Mouse (Mus musculus) embryonic facial prominence, embryonic 13.5 days (tissue): ENCODE measurements around the gene Nip7. TPM values are rescaled to one million over a fixed set of nuclear protein-coding genes. Genes with fewer than 3 reads are reported as not detected.

ENCODE experiments used
- ATAC-seq: fragments of 200-750 bp; cut with Nextera tagmentation; 2 replicates; pipeline ENCODE4 v1.8.0; 2017; ENCODE audit warnings: low read depth; ENCODE audit not compliant: insufficient number of reproducible peaks, insufficient read depth, low FRiP score, low TSS enrichment
- H3K27ac ChIP-seq: fragments of 300-500 bp; sonication (generic); 2 replicates; pipeline ENCODE4 v1.5.1; 2015; ENCODE audit warnings: moderate library complexity, mild to moderate bottlenecking, inconsistent platforms
- H3K27me3 ChIP-seq: fragments of 300-500 bp; sonication (generic); 2 replicates; pipeline ENCODE4 v1.6.1; 2015; ENCODE audit warnings: mild to moderate bottlenecking, inconsistent platforms
- H3K36me3 ChIP-seq: fragments of 300-500 bp; sonication (generic); 2 replicates; pipeline ENCODE4 v1.6.1; 2015; ENCODE audit warnings: mild to moderate bottlenecking, inconsistent platforms
- H3K4me1 ChIP-seq: fragments of 300-500 bp; sonication (generic); 2 replicates; pipeline ENCODE4 v1.6.1; 2015; ENCODE audit warnings: inconsistent platforms
- H3K4me2 ChIP-seq: fragments of 300-500 bp; sonication (generic); 2 replicates; pipeline ENCODE4 v1.6.1; 2015; ENCODE audit warnings: moderate library complexity, mild to moderate bottlenecking, inconsistent platforms
- H3K4me3 ChIP-seq: fragments of 300-500 bp; sonication (generic); 2 replicates; pipeline ENCODE4 v1.5.1; 2015; ENCODE audit warnings: mild to moderate bottlenecking, inconsistent platforms
- H3K9ac ChIP-seq: fragments of 300-500 bp; sonication (generic); 2 replicates; pipeline ENCODE4 v1.6.1; 2015; ENCODE audit warnings: mild to moderate bottlenecking, inconsistent platforms
- H3K9me3 ChIP-seq: fragments of 300-500 bp; sonication (generic); 2 replicates; pipeline ENCODE4 v1.6.1; 2016; ENCODE audit warnings: inconsistent platforms
- WGBS: fragments of 180-500 bp; shearing (Covaris S2); methylation state at CpG from one replicate; pipeline ENCODE4 v1.1.7; 2015; ENCODE audit warnings: mixed read lengths; 5-methylcytosine and 5-hydroxymethylcytosine counted together
- polyA plus RNA-seq: library from polyadenylated mRNA; unstranded; fragments of >200 nt; fragmentation: Nextera tagmentation; extraction: Ambion mirVana; gene quantifications from 2 replicates; pipeline ENCODE4 v1.2.1, GENCODE M21; 2015

Gene Nip7
- polyA plus RNA-seq, 1 experiment from 2014 or later = 109 TPM

DNA sequence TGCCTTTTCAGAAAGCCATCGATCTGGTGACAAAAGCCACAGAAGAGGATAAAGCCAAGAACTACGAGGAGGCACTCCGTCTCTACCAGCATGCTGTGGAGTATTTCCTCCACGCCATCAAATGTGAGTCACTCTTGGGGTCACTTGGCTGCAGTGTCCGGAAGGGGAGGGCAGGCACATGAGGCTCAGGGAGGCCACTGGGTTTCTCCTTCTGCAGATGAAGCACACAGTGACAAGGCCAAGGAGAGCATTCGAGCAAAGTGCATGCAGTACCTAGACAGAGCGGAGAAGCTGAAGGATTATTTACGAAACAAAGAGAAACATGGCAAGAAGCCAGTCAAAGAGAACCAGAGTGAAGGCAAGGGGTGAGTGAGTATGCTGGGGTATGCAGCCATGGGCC is 20.1 kb upstream of the Nip7 start:
- Histone ChIP-seq H3K27me3 (no peaks in the 10 kb centered on the region), H3K9me3 (no peaks in the 10 kb centered on the region), H3K27ac (no peak overlapping the region), H3K4me1 (peaks cover 17% of the 10 kb centered on the region), H3K9ac (no peak overlapping the region), H3K4me3 (no peak overlapping the region), H3K4me2 (no peak overlapping the region), H3K36me3 (peaks cover 57% of the 10 kb centered on the region)
- no peak for ATAC-seq
- 89% methylated on average over 8 of the region's 8 CpGs for WGBS

GRCm38 (mm10) chr8:107040632-107041031 is 16.0 kb upstream of the Nip7 start:
- WGBS = 83% methylated on average over 7 of the region's 7 CpGs
- Histone ChIP-seq H3K36me3 (peaks cover 89% of the 10 kb centered on the region), H3K9ac (no peak overlapping the region), H3K4me2 (no peak overlapping the region), H3K27ac (no peak overlapping the region), H3K9me3 (no peaks in the 10 kb centered on the region), H3K4me1 (no peaks in the 10 kb centered on the region), H3K4me3 (no peak overlapping the region), H3K27me3 (no peaks in the 10 kb centered on the region)
- ATAC-seq = no peak

- Histone ChIP-seq H3K36me3 (peaks cover 82% of the 10 kb centered on the region), H3K9ac (0 out of 2 replicates have a peak overlapping the region, but pooled peaks have one; percentile 21), H3K4me2 (no peak overlapping the region), H3K9me3 (no peaks in the 10 kb centered on the region), H3K27me3 (no peaks in the 10 kb centered on the region), H3K4me3 (no peak overlapping the region), H3K4me1 (peaks cover 17% of the 10 kb centered on the region), H3K27ac (no peak overlapping the region)
- WGBS = 90% methylated on average over 6 of the region's 6 CpGs
- no peak for ATAC-seq
Measured at GRCm38 (mm10) chr8:107045478-107045877, 11.2 kb upstream of the Nip7 start.

- peak overlapping the region; percentile 91; the same call in 1 of the 2 replicates for H3K4me3 ChIP-seq
Measured at GRCm38 (mm10) chr8:107046976-107047375, 9.7 kb upstream of the Nip7 start.

GRCm38 (mm10) chr8:107048061-107048941 is 8.4 kb upstream of the Nip7 start, which contains the start of gene Pdf:
Gene Pdf, minus strand, starts transcription at chr8:107048614.
- Histone ChIP-seq H3K9ac (peak within 1 kb of the TSS; percentile 93), H3K27ac (peak within 1 kb of the TSS; percentile 93), H3K4me1 (peaks cover 17% of the 10 kb centered on the region), H3K4me3 (peak within 1 kb of the TSS; percentile 91), H3K9me3 (no peaks in the 10 kb centered on the region), H3K27me3 (no peaks in the 10 kb centered on the region), H3K36me3 (peaks cover 82% of the 10 kb centered on the region), H3K4me2 (peak within 1 kb of the TSS; percentile 88)
- peak; percentile 73 for ATAC-seq
- under 1% methylated on average over 86 of the region's 87 CpGs for WGBS

More at GRCm38 (mm10) chr8:107046976-107047375, 9.7 kb upstream of the Nip7 start:
- no peak for ATAC-seq
- Histone ChIP-seq H3K9ac (peak overlapping the region; percentile 93; the same call in 1 of the 2 replicates), H3K27ac (no peak overlapping the region), H3K36me3 (peaks cover 82% of the 10 kb centered on the region), H3K4me2 (peak overlapping the region; percentile 88), H3K9me3 (no peaks in the 10 kb centered on the region), H3K4me1 (peaks cover 17% of the 10 kb centered on the region), H3K27me3 (no peaks in the 10 kb centered on the region)
- WGBS = 88% methylated on average over 5 of the region's 5 CpGs

DNA sequence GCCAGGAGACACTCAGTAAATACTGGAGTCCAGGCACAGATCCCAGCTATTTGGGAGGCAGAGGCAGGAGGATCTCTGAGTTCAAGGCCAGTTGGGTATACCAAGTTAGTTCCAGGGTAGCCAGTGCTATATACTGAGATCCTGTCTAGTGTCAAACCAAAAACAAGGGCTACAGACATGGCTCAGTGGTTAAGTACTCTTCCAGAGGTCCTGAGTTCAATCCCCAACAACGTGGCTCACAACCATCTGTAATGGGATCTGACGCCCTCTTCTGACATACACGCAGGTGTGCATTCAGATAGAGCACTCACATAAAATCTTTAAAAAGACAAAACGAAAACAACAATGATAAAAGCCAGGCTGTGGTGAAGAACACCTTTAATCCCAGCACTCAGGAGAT is 7.2 kb upstream of the Nip7 start:
- no peak for ATAC-seq
- Histone ChIP-seq H3K9me3 (no peaks in the 10 kb centered on the region), H3K4me3 (peak overlapping the region; percentile 91), H3K36me3 (peaks cover 82% of the 10 kb centered on the region), H3K4me1 (peaks cover 17% of the 10 kb centered on the region), H3K27ac (no peak overlapping the region), H3K27me3 (no peaks in the 10 kb centered on the region), H3K4me2 (peak overlapping the region; percentile 88), H3K9ac (no peak overlapping the region)
- 91% methylated on average over 4 of the region's 4 CpGs for WGBS

- 97% methylated on average over 8 of the region's 8 CpGs for WGBS
- ATAC-seq = no peak
- no peak overlapping the region for H3K27ac ChIP-seq
- no peaks in the 10 kb centered on the region for H3K9me3 ChIP-seq
- H3K9ac ChIP-seq = no peak overlapping the region
- H3K4me3 ChIP-seq = no peak overlapping the region
- no peak overlapping the region for H3K4me2 ChIP-seq
- no peaks in the 10 kb centered on the region for H3K27me3 ChIP-seq
- H3K4me1 ChIP-seq = peaks cover 27% of the 10 kb centered on the region
- H3K36me3 ChIP-seq = peaks cover 60% of the 10 kb centered on the region
Measured at GRCm38 (mm10) chr8:107052046-107052445, 4.6 kb upstream of the Nip7 start.

DNA sequence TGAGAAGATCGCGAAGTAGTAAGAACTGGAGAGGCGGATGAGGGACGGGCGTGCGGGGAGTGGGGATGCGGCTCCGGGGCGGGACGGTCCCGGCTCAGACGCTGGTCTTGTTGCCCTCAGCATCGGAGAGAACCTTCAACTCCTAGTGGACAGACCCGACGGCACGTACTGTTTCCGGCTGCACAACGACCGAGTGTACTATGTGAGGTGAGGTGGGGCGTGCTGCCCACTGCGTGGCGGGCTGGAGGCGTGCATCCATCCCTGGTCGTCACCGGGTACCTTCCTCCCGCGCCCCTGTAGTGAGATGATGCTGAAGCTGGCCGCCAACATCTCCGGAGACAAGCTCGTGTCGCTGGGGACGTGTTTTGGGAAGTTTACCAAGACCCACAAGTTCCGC is 294 bp downstream of the Nip7 start:
- peaks cover 24% of the 10 kb centered on the region for H3K4me1 ChIP-seq
- peak overlapping the region; percentile 97 for H3K4me2 ChIP-seq
- no peak overlapping the region for H3K27ac ChIP-seq
- peaks cover 50% of the 10 kb centered on the region for H3K36me3 ChIP-seq
- peak overlapping the region; percentile 98 for H3K4me3 ChIP-seq
- peak; percentile 49 for ATAC-seq
- H3K9ac ChIP-seq = peak overlapping the region; percentile 89
- WGBS = under 1% methylated on average over 33 of the region's 33 CpGs
- no peaks in the 10 kb centered on the region for H3K27me3 ChIP-seq
- H3K9me3 ChIP-seq = no peaks in the 10 kb centered on the region

GRCm38 (mm10) chr8:107062613-107063012 is 5.9 kb downstream of the Nip7 start:
- Histone ChIP-seq H3K36me3 (peaks cover 21% of the 10 kb centered on the region), H3K4me3 (no peak overlapping the region), H3K27ac (no peak overlapping the region), H3K27me3 (no peaks in the 10 kb centered on the region), H3K9ac (no peak overlapping the region), H3K4me2 (no peak overlapping the region), H3K9me3 (no peaks in the 10 kb centered on the region), H3K4me1 (peaks cover 9% of the 10 kb centered on the region)
- WGBS = 94% methylated on average over 1 of the region's 1 CpGs
- no peak for ATAC-seq

- 64% methylated on average over 17 of the region's 17 CpGs for WGBS
- H3K27me3 ChIP-seq = no peaks in the 10 kb centered on the region
Measured at GRCm38 (mm10) chr8:107065511-107066496, 9.1 kb downstream of the Nip7 start, which contains the start of gene Tmed6. Gene Tmed6, minus strand, starts transcription at chr8:107065644.

DNA sequence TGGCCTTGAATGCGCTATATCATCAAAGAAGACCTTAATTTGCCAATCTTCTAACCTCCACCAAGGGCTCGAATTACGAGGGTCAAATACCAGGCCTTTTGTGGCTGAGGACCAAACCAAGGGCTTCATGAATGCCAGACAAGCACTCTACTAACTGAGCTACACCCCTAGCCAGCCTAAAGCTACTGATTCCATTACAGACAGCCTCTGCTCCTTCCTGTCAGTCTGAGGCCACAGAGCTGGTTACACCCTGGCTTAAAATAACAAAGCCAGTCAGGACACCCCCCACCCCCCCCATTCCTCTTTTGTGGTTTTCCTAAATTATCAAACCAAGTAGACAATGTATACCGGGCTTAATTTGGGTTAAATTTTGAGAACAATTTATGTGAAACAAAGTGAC is 17.0 kb downstream of the Nip7 start:
- no peak overlapping the region for H3K9ac ChIP-seq
- no peak overlapping the region for H3K27ac ChIP-seq
- no peaks in the 10 kb centered on the region for H3K27me3 ChIP-seq
- H3K4me2 ChIP-seq = no peak overlapping the region
- H3K9me3 ChIP-seq = no peaks in the 10 kb centered on the region
- H3K4me3 ChIP-seq = no peak overlapping the region
- WGBS = 68% methylated on average over 4 of the region's 4 CpGs
- no peak for ATAC-seq
- H3K36me3 ChIP-seq = peaks cover 85% of the 10 kb centered on the region
- H3K4me1 ChIP-seq = peaks cover 3% of the 10 kb centered on the region; the same call in 1 of the 2 replicates

More at GRCm38 (mm10) chr8:107065511-107066496, 9.1 kb downstream of the Nip7 start, which contains the start of gene Tmed6:
- no peak within 1 kb of the TSS for H3K4me2 ChIP-seq
- ATAC-seq = no peak
- no peak within 1 kb of the TSS for H3K9ac ChIP-seq
- no peaks in the 10 kb centered on the region for H3K9me3 ChIP-seq
- peaks cover 18% of the 10 kb centered on the region for H3K36me3 ChIP-seq
- H3K4me1 ChIP-seq = peaks cover 3% of the 10 kb centered on the region; the same call in 1 of the 2 replicates
- no peak within 1 kb of the TSS for H3K27ac ChIP-seq
- H3K4me3 ChIP-seq = no peak within 1 kb of the TSS
